Mouse (Mus musculus): Measurements from ENCODE around the gene Tspyl4. TPM values are rescaled to one million over a fixed set of nuclear protein-coding genes. Genes with fewer than 3 reads are reported as not detected.

The Tspyl4 gene
- polyA plus RNA-seq, 1 experiment from 2014 or later, result 8.1 TPM

DNA sequence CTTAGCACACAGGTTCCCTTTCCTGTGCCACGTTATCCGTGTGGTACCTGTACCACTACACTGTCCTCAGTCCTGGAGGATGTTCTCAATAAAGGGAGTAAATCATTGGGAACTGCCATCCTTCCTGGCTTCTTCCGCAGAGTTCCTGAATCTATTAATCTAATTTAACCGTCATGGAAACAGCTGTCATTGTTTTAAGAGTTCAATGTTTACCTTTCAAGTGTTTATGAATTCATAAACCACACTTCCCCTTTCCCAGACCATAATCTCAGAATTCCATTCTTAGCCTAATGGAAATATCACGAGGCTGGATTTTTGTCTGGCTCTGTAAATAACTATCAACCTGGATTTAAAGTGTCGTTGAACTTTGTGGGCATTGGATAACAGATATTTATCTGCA, 43.8 kb downstream of the Tspyl4 start:
- 39% methylated on average over 6 of the region's 6 CpGs for WGBS
- ATAC-seq (replicated peaks; ENCODE audit: low FRiP score, low TSS enrichment, low read depth) (no peak), DNase-seq (ENCODE audit: low spot score) (no peak)

DNA sequence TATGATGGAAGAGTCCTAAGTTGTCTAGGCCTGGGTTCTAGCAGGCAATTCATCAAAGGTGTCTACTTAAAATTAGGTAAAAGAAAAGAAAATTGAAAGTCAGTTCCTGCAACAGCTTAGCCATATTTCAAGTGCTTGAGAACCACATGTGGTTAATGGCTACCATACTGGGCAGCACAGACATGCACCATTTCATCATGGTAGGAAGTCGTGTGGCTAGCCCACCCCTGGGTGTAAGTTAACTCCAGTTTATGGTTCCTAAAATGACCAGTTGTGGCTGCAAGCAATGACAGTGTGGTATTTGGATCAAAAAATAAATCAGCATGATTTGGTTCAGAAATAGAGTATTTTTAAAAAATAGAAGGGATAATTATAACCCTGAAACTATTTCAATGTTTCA, 44.6 kb downstream of the Tspyl4 start:
- DNase-seq (ENCODE audit: low spot score) (no peak), ATAC-seq (replicated peaks; ENCODE audit: low FRiP score, low TSS enrichment, low read depth) (no peak)
- H3K9ac ChIP-seq (ENCODE audit: low read length), result no peak overlapping the region
- no peaks in the 10 kb centered on the region for H3K27me3 ChIP-seq (replicated peaks; ENCODE audit: control insufficient read depth, insufficient read depth, low read length)
- no peaks in the 10 kb centered on the region for H3K36me3 ChIP-seq (ENCODE audit: control insufficient read depth, insufficient read depth, low read length)
- no peaks in the 10 kb centered on the region for H3K4me1 ChIP-seq (replicated peaks; ENCODE audit: control insufficient read depth, insufficient read depth, low read length)
- 76% methylated on average over 1 of the region's 1 CpGs for WGBS
- H3K9me3 ChIP-seq (ENCODE audit: control insufficient read depth, low read length), result no peaks in the 10 kb centered on the region
- H3K4me2 ChIP-seq (ENCODE audit: low read length), result no peak overlapping the region
- H3K27ac ChIP-seq (ENCODE audit: low read depth), result no peak overlapping the region
- H3K4me3 ChIP-seq (ENCODE audit: low read depth, low read length), result no peak overlapping the region

More for the DNA sequence above, 43.8 kb downstream of the Tspyl4 start:
- Histone ChIP-seq H3K9ac (ENCODE audit: low read length) (no peak overlapping the region), H3K4me3 (ENCODE audit: low read depth, low read length) (no peak overlapping the region), H3K9me3 (ENCODE audit: control insufficient read depth, low read length) (no peaks in the 10 kb centered on the region), H3K27me3 (replicated peaks; ENCODE audit: control insufficient read depth, insufficient read depth, low read length) (no peaks in the 10 kb centered on the region), H3K36me3 (ENCODE audit: control insufficient read depth, insufficient read depth, low read length) (no peaks in the 10 kb centered on the region), H3K4me1 (replicated peaks; ENCODE audit: control insufficient read depth, insufficient read depth, low read length) (no peaks in the 10 kb centered on the region), H3K4me2 (ENCODE audit: low read length) (no peak overlapping the region), H3K27ac (ENCODE audit: low read depth) (no peak overlapping the region)

Other genes starting within 250 kb of the Tspyl4 start
- 0.75 and 0.97 TPM in 2 replicates for gene Calhm5, start 200.9 kb upstream of the Tspyl4 start, polyA plus RNA-seq (2014; fragmentation: Nextera tagmentation; extraction: Ambion mirVana)
- 1.7 and 2.6 TPM in 2 replicates for gene Calhm6, start 169.5 kb upstream of the Tspyl4 start, polyA plus RNA-seq (2014; fragmentation: Nextera tagmentation; extraction: Ambion mirVana)
- 22.3 and 24.1 TPM in 2 replicates for gene Dse, start 89.7 kb upstream of the Tspyl4 start, polyA plus RNA-seq (2014; fragmentation: Nextera tagmentation; extraction: Ambion mirVana)
- gene Tspyl1, start 15.3 kb upstream of the Tspyl4 start, polyA plus RNA-seq (2014; fragmentation: Nextera tagmentation; extraction: Ambion mirVana), result 41.1 and 48.3 TPM in 2 replicates
- gene Col10a1, start 92.5 kb downstream of the Tspyl4 start, polyA plus RNA-seq (2014; fragmentation: Nextera tagmentation; extraction: Ambion mirVana), result 0.11 and 0.15 TPM in 2 replicates
- 11.5 and 12.1 TPM in 2 replicates for gene Nt5dc1, start 121.1 kb downstream of the Tspyl4 start, polyA plus RNA-seq (2014; fragmentation: Nextera tagmentation; extraction: Ambion mirVana)
- 18.5 and 19.8 TPM in 2 replicates for gene Frk, start 186.0 kb downstream of the Tspyl4 start, polyA plus RNA-seq (2014; fragmentation: Nextera tagmentation; extraction: Ambion mirVana)